Mouse (Mus musculus): ENCODE data around the gene Jpt2. TPM values are rescaled to one million over a fixed set of nuclear protein-coding genes. Genes with fewer than 3 reads are reported as not detected.

The Jpt2 gene
- total and polyA plus RNA-seq, 3 experiments, result 35.5 to 40.9 TPM; not detected in 1

GRCm38 (mm10) chr17:24932431-24932830 lies 28.1 kb downstream of the Jpt2 start:
- no peak overlapping the region for H3K9ac ChIP-seq (ENCODE audit: control insufficient read depth, low read depth, low read length, poor library complexity, severe bottlenecking)
- peaks cover 0 to 4% of the 10 kb centered on the region in 2 experiments for H3K4me1 ChIP-seq (ENCODE audit: control insufficient read depth in 1 of 2, insufficient read depth in 2 of 2, low read length in 2 of 2)
- peaks cover 29% of the 10 kb centered on the region for H3K79me2 ChIP-seq (ENCODE audit: control insufficient read depth, insufficient read depth, low read length, poor library complexity)
- peaks cover 0 to 7% of the 10 kb centered on the region in 2 experiments; a peak in 3 of 4 replicates for H3K36me3 ChIP-seq (ENCODE audit: control insufficient read depth in 1 of 2, insufficient read depth in 2 of 2, low read length in 2 of 2)
- H3K4me3 ChIP-seq (ENCODE audit: control insufficient read depth in 1 of 2, insufficient read depth in 1 of 2, low read depth in 2 of 2, low read length in 2 of 2), result no peak overlapping the region
- no peak for TF ChIP-seq MXI1 (IDR thresholded peaks at IDR 0.05; ENCODE audit: low read depth, low read length)
- no peak for TF ChIP-seq KAT2A (conservative IDR thresholded peaks at IDR 0.05; ENCODE audit: low read depth, low read length)
- no peak for TF ChIP-seq POLR2AphosphoS2 (IDR thresholded peaks at IDR 0.05; ENCODE audit: low read length)
- TF ChIP-seq E2F4 (IDR thresholded peaks at IDR 0.05; ENCODE audit: borderline replicate concordance, low read depth, low read length), result no peak
- TF ChIP-seq MAZ (IDR thresholded peaks at IDR 0.05; ENCODE audit: low read depth, low read length), result no peak
- TF ChIP-seq TCF12 (IDR thresholded peaks at IDR 0.05; ENCODE audit: low read depth, low read length), result no peak
- TF ChIP-seq ZNF384 (IDR thresholded peaks at IDR 0.05; ENCODE audit: low read depth, low read length), result no peak
- TF ChIP-seq POLR2A (IDR thresholded peaks at IDR 0.05; ENCODE audit: control insufficient read depth in 1 of 2, insufficient read depth in 1 of 2, low read depth in 1 of 2, low read length in 2 of 2, poor library complexity in 1 of 2), result no peak
- TF ChIP-seq JUND (IDR thresholded peaks at IDR 0.05; ENCODE audit: low read depth, low read length), result no peak
- DNase-seq (ENCODE audit: low read depth, low spot score), result no peak
- no peaks in the 10 kb centered on the region for H3K27me3 ChIP-seq (ENCODE audit: control insufficient read depth in 1 of 2, insufficient read depth in 2 of 2, low read length in 2 of 2)
- no peaks in the 10 kb centered on the region for H3K9me3 ChIP-seq (replicated peaks; ENCODE audit: insufficient read depth, low read length)
- no peak overlapping the region for H3K27ac ChIP-seq (ENCODE audit: control insufficient read depth, low read depth, low read length)

GRCm38 (mm10) chr17:24929506-24929905 lies 31.0 kb downstream of the Jpt2 start:
- Histone ChIP-seq H3K79me2 (ENCODE audit: control insufficient read depth, insufficient read depth, low read length, poor library complexity) (peaks cover 14% of the 10 kb centered on the region), H3K9me3 (replicated peaks; ENCODE audit: insufficient read depth, low read length) (no peaks in the 10 kb centered on the region), H3K4me1 (ENCODE audit: control insufficient read depth in 1 of 2, insufficient read depth in 2 of 2, low read length in 2 of 2) (peaks cover 0 to 4% of the 10 kb centered on the region in 2 experiments), H3K4me3 (ENCODE audit: control insufficient read depth in 1 of 2, insufficient read depth in 1 of 2, low read depth in 2 of 2, low read length in 2 of 2) (no peak overlapping the region), H3K27me3 (ENCODE audit: control insufficient read depth in 1 of 2, insufficient read depth in 2 of 2, low read length in 2 of 2) (no peaks in the 10 kb centered on the region), H3K9ac (ENCODE audit: control insufficient read depth, low read depth, low read length, poor library complexity, severe bottlenecking) (no peak overlapping the region), H3K36me3 (ENCODE audit: control insufficient read depth in 1 of 2, insufficient read depth in 2 of 2, low read length in 2 of 2) (peaks cover 0 to 7% of the 10 kb centered on the region in 2 experiments), H3K27ac (ENCODE audit: control insufficient read depth, low read depth, low read length) (no peak overlapping the region)
- TF ChIP-seq ETS1 (IDR thresholded peaks at IDR 0.05; ENCODE audit: low read depth, low read length) (no peak), MAFK (IDR thresholded peaks at IDR 0.05; ENCODE audit: borderline replicate concordance, low read depth, low read length) (no peak), ZMIZ1 (IDR thresholded peaks at IDR 0.05; ENCODE audit: low read depth, low read length) (no peak), POLR2AphosphoS2 (IDR thresholded peaks at IDR 0.05; ENCODE audit: low read length) (no peak), E2F4 (IDR thresholded peaks at IDR 0.05; ENCODE audit: borderline replicate concordance, low read depth, low read length) (no peak), RAD21 (IDR thresholded peaks at IDR 0.05; ENCODE audit: low read depth, low read length) (no peak), KAT2A (conservative IDR thresholded peaks at IDR 0.05; ENCODE audit: low read depth, low read length) (no peak), MAX (IDR thresholded peaks at IDR 0.05; ENCODE audit: low read length) (no peak)
- DNase-seq (ENCODE audit: low read depth, low spot score), result no peak

GRCm38 (mm10) chr17:24923246-24923645 lies 37.2 kb downstream of the Jpt2 start:
- Histone ChIP-seq H3K4me1 (ENCODE audit: control insufficient read depth in 1 of 2, insufficient read depth in 2 of 2, low read length in 2 of 2) (no peaks in the 10 kb centered on the region), H3K79me2 (ENCODE audit: control insufficient read depth, insufficient read depth, low read length, poor library complexity) (no peaks in the 10 kb centered on the region), H3K9me3 (replicated peaks; ENCODE audit: insufficient read depth, low read length) (no peaks in the 10 kb centered on the region), H3K27me3 (ENCODE audit: control insufficient read depth in 1 of 2, insufficient read depth in 2 of 2, low read length in 2 of 2) (no peaks in the 10 kb centered on the region), H3K4me3 (ENCODE audit: control insufficient read depth in 1 of 2, insufficient read depth in 1 of 2, low read depth in 2 of 2, low read length in 2 of 2) (no peak overlapping the region), H3K27ac (ENCODE audit: control insufficient read depth, low read depth, low read length) (no peak overlapping the region), H3K9ac (ENCODE audit: control insufficient read depth, low read depth, low read length, poor library complexity, severe bottlenecking) (no peak overlapping the region), H3K36me3 (ENCODE audit: control insufficient read depth in 1 of 2, insufficient read depth in 2 of 2, low read length in 2 of 2) (peaks cover 0 to 4% of the 10 kb centered on the region in 2 experiments; a peak in 2 of 4 replicates)
- DNase-seq (ENCODE audit: low read depth, low spot score), result no peak
- TF ChIP-seq BHLHE40 (IDR thresholded peaks at IDR 0.05; ENCODE audit: borderline replicate concordance, low read depth, low read length) (no peak), CHD1 (IDR thresholded peaks at IDR 0.05; ENCODE audit: low read depth, low read length) (no peak), CHD2 (IDR thresholded peaks at IDR 0.05; ENCODE audit: low read length) (no peak), SMC3 (IDR thresholded peaks at IDR 0.05; ENCODE audit: low read depth, low read length) (no peak), POLR2A (IDR thresholded peaks at IDR 0.05; ENCODE audit: control insufficient read depth in 1 of 2, insufficient read depth in 1 of 2, low read depth in 1 of 2, low read length in 2 of 2, poor library complexity in 1 of 2) (no peak), MYB (IDR thresholded peaks at IDR 0.05; ENCODE audit: low read depth, low read length) (no peak), MAZ (IDR thresholded peaks at IDR 0.05; ENCODE audit: low read depth, low read length) (no peak), HCFC1 (IDR thresholded peaks at IDR 0.05; ENCODE audit: low read depth, low read length) (no peak), MEF2A (IDR thresholded peaks at IDR 0.05; ENCODE audit: extremely low read depth, insufficient replicate concordance, low read depth, low read length, poor library complexity, severe bottlenecking) (no peak), MAFK (IDR thresholded peaks at IDR 0.05; ENCODE audit: borderline replicate concordance, low read depth, low read length) (no peak), GATA1 (IDR thresholded peaks at IDR 0.05; ENCODE audit: low read depth, low read length) (no peak), USF1 (IDR thresholded peaks at IDR 0.05; ENCODE audit: low read depth, low read length) (no peak), CTCF (IDR thresholded peaks at IDR 0.05 in 2 of 3, conservative IDR thresholded peaks at IDR 0.05 in 1 of 3; ENCODE audit: control insufficient read depth in 1 of 3, insufficient read depth in 1 of 3, low read depth in 2 of 3, low read length in 3 of 3, poor library complexity in 1 of 3, severe bottlenecking in 1 of 3) (no peak), NRF1 (IDR thresholded peaks at IDR 0.05; ENCODE audit: insufficient read depth, low read depth, low read length, poor library complexity, severe bottlenecking) (no peak), SIN3A (IDR thresholded peaks at IDR 0.05; ENCODE audit: low read length) (no peak)
